Mouse (Mus musculus) MN1 (cell line): ENCODE results near the gene Dhx29.

Source experiments
- DNase-seq: peaks from one replicate; pipeline ENCODE4 v3.0.0-alpha.2; 2016; ENCODE audit warnings: low spot score

Dhx29 gene

GRCm38 (mm10) chr13:112927287-112928001 lies at the start of gene Dhx29, which contains the start of gene Mtrex:
TSS of gene Dhx29 (plus strand) at chr13:112927454.
TSS of gene Mtrex (minus strand) at chr13:112927398.
- DNase-seq: peak; percentile 99

- DNase-seq: no peak
Observed at GRCm38 (mm10) chr13:112887234-112887633, 40.0 kb upstream of the Dhx29 start.

GRCm38 (mm10) chr13:112902176-112902575 lies 25.1 kb upstream of the Dhx29 start:
- no peak for DNase-seq

- peak; percentile 70 for DNase-seq
Observed at GRCm38 (mm10) chr13:112909663-112910062, 17.6 kb upstream of the Dhx29 start.

GRCm38 (mm10) chr13:112910434-112910833 lies 16.8 kb upstream of the Dhx29 start:
- DNase-seq: no peak

GRCm38 (mm10) chr13:112919141-112919865 lies 8.0 kb upstream of the Dhx29 start:
- DNase-seq: no peak

GRCm38 (mm10) chr13:112920906-112921305 lies 6.3 kb upstream of the Dhx29 start:
- no peak for DNase-seq

- DNase-seq: no peak
Observed at GRCm38 (mm10) chr13:112925266-112925665, 2.0 kb upstream of the Dhx29 start.

- peak; percentile 58 for DNase-seq
Observed at GRCm38 (mm10) chr13:112925976-112926375, 1.3 kb upstream of the Dhx29 start.

- peak; percentile 60 for DNase-seq
Observed at GRCm38 (mm10) chr13:112926796-112927195, 458 bp upstream of the Dhx29 start.

GRCm38 (mm10) chr13:112928038-112928668 lies 899 bp downstream of the Dhx29 start:
- DNase-seq: peak; percentile 34

- no peak for DNase-seq
Observed at GRCm38 (mm10) chr13:112938130-112938529, 10.9 kb downstream of the Dhx29 start.

- DNase-seq: no peak
Observed at GRCm38 (mm10) chr13:112941879-112942330, 14.7 kb downstream of the Dhx29 start.

- DNase-seq: no peak
Observed at GRCm38 (mm10) chr13:112945312-112945711, 18.1 kb downstream of the Dhx29 start.

GRCm38 (mm10) chr13:112945900-112946299 lies 18.6 kb downstream of the Dhx29 start:
- no peak for DNase-seq

GRCm38 (mm10) chr13:112954067-112954466 lies 26.8 kb downstream of the Dhx29 start:
- no peak for DNase-seq

GRCm38 (mm10) chr13:112963081-112963480 lies 35.8 kb downstream of the Dhx29 start:
- no peak for DNase-seq

- DNase-seq: no peak
Observed at GRCm38 (mm10) chr13:112964421-112964820, 37.2 kb downstream of the Dhx29 start.

- peak; percentile 54 for DNase-seq
Observed at GRCm38 (mm10) chr13:112967267-112967666, 40.0 kb downstream of the Dhx29 start.

GRCm38 (mm10) chr13:112976720-112977119 lies 49.5 kb downstream of the Dhx29 start:
- DNase-seq: no peak

- DNase-seq: peak; percentile 46
Observed at GRCm38 (mm10) chr13:112985605-112986450, 58.6 kb downstream of the Dhx29 start.

GRCm38 (mm10) chr13:112986451-112986950 lies 59.2 kb downstream of the Dhx29 start:
- no peak for DNase-seq
